ENCODE assay signal across 10 mouse cellular contexts in the genomic region with DNA sequence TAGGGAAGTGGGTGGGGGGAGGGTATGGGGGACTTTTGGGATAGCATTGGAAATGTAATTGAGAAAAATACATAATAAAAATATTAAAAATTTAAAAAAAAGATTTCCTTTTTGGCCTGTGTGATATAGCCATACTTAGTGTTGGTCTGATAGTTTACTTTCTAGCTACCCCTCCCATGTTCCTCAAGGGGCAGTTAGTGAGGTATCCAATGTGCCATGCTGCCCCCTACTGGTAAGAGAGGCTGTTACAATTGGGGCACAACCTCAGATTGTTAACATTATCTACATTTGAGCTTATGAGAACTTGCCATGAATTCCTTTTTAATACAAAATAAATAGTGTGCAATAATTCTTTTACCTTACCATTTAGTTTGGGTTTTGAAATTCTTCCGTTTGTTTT.
DNase-seq lines count a peak whose midpoint lies in the region; ATAC-seq lines count a peak whose summit lies in the region.
"Had no signal": no experiment of that assay in that cellular context is flagged by ENCODE, and none has a peak within 500 bp of the region (broad histone marks: within the 10 kb centered on the region; RNA-seq: fewer than 3 reads in every experiment).

No protein-coding gene starts in this region.

- peak; percentile 69 for DNase-seq in CD4-positive, CD25-positive, alpha-beta regulatory T cell, adult 2 months (ENCODE audit: low read depth, low spot score)
- peak; percentile 29 for DNase-seq in ovary, postnatal 14 days (ENCODE audit: low spot score)
- no peak for DNase-seq in ovary, postnatal 10 days (ENCODE audit: low spot score)
- peak; percentile 23 for DNase-seq in c-Kit-positive CD71-positive TER-119-positive erythroid progenitor cells, embryonic 14.5 days (ENCODE audit: low spot score)
- DNase-seq in heart, postnatal 10 days, result peak; percentile 50 to 73
- DNase-seq in limb, embryonic 10.5 days (ENCODE audit: low spot score), result peak; percentile 47

- no peaks in the 10 kb centered on the region for H3K36me3 ChIP-seq in limb, embryonic 10.5 days
- H3K36me3 ChIP-seq: liver, embryonic 15.5 days; stomach, embryonic 15.5 days had no signal

- intact Hi-C loops in heart, postnatal 10 days (cut with DNase I), result loop anchor here (2.0 to 5.0 kb wide), 3 partner anchors 82 to 372 kb away; no protein-coding TSS in a partner anchor

- H3K27ac ChIP-seq in limb, embryonic 10.5 days, result no peak overlapping the region
- H3K27ac ChIP-seq: liver, embryonic 15.5 days; stomach, embryonic 15.5 days had no signal

- H3K4me1 ChIP-seq in limb, embryonic 10.5 days, result no peaks in the 10 kb centered on the region
- H3K4me1 ChIP-seq: liver, embryonic 15.5 days; stomach, embryonic 15.5 days had no signal

- no peaks in the 10 kb centered on the region for H3K9me3 ChIP-seq in limb, embryonic 10.5 days (replicated peaks)
- H3K9me3 ChIP-seq: liver, embryonic 15.5 days; stomach, embryonic 15.5 days had no signal

- 31% methylated on average over 1 of the region's 1 CpGs for WGBS in limb, embryonic 10.5 days

- no peaks in the 10 kb centered on the region for H3K27me3 ChIP-seq in limb, embryonic 10.5 days (ENCODE audit: low read depth, poor library complexity, severe bottlenecking)
- H3K27me3 ChIP-seq: liver, embryonic 15.5 days; stomach, embryonic 15.5 days had no signal

- ATAC-seq in CD4-positive, CD25-positive, alpha-beta regulatory T cell, adult 4 months, result no peak
- 0 out of 2 replicates have a peak, but pooled peaks have one; percentile 19 for ATAC-seq in neutrophil, adult 5-6 weeks (ENCODE audit: extremely low read depth, insufficient number of reproducible peaks, low FRiP score, poor library complexity, severe bottlenecking)

- no peak overlapping the region for H3K4me3 ChIP-seq in limb, embryonic 10.5 days
- H3K4me3 ChIP-seq: liver, embryonic 15.5 days; stomach, embryonic 15.5 days had no signal
